Mouse (Mus musculus) frontal cortex, postnatal 14 days (tissue): ENCODE results near the gene Oxct2a.

Source experiments
- DNase-seq, 2 experiments: peaks; one replicate each; pipeline ENCODE4 v3.0.0; 2022; ENCODE audit warnings: low spot score in 2 of 2

Gene Oxct2a

GRCm38 (mm10) chr4:123280117-123280516 lies 43.3 kb downstream of the Oxct2a start:
- DNase-seq: no peak
